8 mouse cellular contexts compared by ENCODE assay signal in the genomic region with DNA sequence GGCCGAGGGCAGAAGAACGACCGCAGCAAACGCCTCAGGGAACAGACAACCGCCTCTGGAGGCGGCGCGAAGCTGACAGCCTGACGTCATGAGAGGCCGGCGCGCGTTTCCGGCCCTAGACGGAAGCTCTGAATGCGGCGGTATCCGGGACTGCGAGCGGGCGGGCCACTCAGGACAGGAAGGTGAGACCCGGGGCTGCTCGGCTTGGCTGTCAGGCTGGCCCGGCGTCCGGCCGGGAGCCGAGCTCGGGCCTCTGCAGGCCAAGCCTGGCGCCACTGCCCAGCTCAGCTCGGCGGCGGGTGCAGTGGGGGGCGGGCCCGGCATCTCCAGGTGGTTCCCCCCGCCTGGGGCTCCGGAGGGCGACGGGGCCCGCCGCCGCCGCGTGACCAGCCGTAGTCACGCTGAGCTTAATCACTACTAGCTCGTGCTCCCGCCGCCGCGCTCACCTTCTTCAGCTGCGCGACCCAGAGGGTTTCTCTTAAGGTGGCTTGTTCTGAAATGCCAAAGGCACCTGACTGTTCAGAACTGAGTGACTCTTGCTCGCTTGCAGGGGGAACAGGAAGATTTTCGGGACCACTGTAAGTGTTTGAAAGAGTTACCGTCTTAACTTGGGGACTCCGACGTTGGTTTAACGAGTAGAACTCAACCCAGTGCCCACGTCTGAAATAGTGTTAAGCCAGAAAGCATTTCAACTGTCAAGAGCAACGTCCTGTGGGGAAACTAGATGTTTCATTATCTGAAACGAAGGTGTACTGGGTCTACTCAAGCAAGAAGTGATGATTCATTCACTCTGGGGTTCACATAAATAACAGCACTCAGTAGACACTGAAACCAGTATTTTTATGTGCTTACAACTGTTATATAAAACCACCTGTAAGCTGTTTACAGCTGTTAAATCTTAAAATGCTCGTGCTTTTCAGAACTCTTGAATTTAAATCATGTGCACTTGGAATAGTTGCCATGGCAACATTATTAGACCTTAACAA. TPM values are rescaled to one million over a fixed set of nuclear protein-coding genes. Genes with fewer than 3 reads are reported as not detected.
DNase-seq lines count a peak whose midpoint lies in the region; ATAC-seq and TF ChIP-seq lines count a peak whose summit lies in the region.

Gene Moap1, minus strand, starts transcription at position 73 of the 986 bp plus-strand sequence.
Gene Tmem251, plus strand, starts transcription at position 174 of the 986 bp plus-strand sequence.

- ATAC-seq in heart, embryonic 11.5 days (replicated peaks; ENCODE audit: insufficient number of reproducible peaks, low FRiP score, low TSS enrichment), result peak; percentile 94
- peak; percentile 98 for ATAC-seq in kidney, embryonic 16.5 days (ENCODE audit: low FRiP score, low TSS enrichment)
- ATAC-seq in liver, embryonic 12.5 days, result peak; percentile 98

- H3ac ChIP-seq in C2C12 (ENCODE audit: control insufficient read depth, insufficient read length, low read depth), result peak within 1 kb of the TSS; percentile 84

- peaks cover 24% of the 10 kb centered on the region for H3K36me3 ChIP-seq in C2C12 (ENCODE audit: control insufficient read depth, insufficient read depth)
- 0 out of 2 replicates have a peak, but pooled peaks cover 3% of the 10 kb centered on the region for H3K36me3 ChIP-seq in heart, embryonic 11.5 days (ENCODE audit: control insufficient read depth, insufficient read depth, low read length)
- H3K36me3 ChIP-seq in kidney, embryonic 16.5 days (ENCODE audit: insufficient read depth, low read length), result peaks cover 9% of the 10 kb centered on the region; the same call in 1 of the 2 replicates
- H3K36me3 ChIP-seq in liver, embryonic 12.5 days, result peaks cover 43% of the 10 kb centered on the region
- H3K36me3 ChIP-seq in splenic B cell, adult 2 months (ENCODE audit: control insufficient read depth, insufficient read depth, low read length, poor library complexity, severe bottlenecking), result no peaks in the 10 kb centered on the region

- H3K79me2 ChIP-seq in C2C12 (ENCODE audit: control insufficient read depth, insufficient read depth), result peaks cover 66% of the 10 kb centered on the region

- peak; percentile 96 for DNase-seq in brain, adult 2 months (ENCODE audit: low read depth, low spot score)
- peak; percentile 92 for DNase-seq in naive thymus-derived CD4-positive, alpha-beta T cell, adult 2 months (ENCODE audit: low read depth)
- peak; percentile 93 for DNase-seq in splenic B cell, adult 2 months (ENCODE audit: low read depth, low spot score)

- peak within 1 kb of the TSS; percentile 84 for H3K9ac ChIP-seq in heart, embryonic 11.5 days (ENCODE audit: low read depth, low read length)
- H3K9ac ChIP-seq in kidney, embryonic 16.5 days (replicated peaks; ENCODE audit: low read length), result peak within 1 kb of the TSS; percentile 80
- H3K9ac ChIP-seq in liver, embryonic 12.5 days, result peak within 1 kb of the TSS; percentile 95

- H3K27ac ChIP-seq in embryonic fibroblast, embryonic 13.5 days (ENCODE audit: insufficient read depth, low read length), result peak within 1 kb of the TSS; percentile 79
- H3K27ac ChIP-seq in heart, embryonic 11.5 days (ENCODE audit: low read depth, low read length), result peak within 1 kb of the TSS; percentile 90
- H3K27ac ChIP-seq in kidney, embryonic 16.5 days (ENCODE audit: low read length), result peak within 1 kb of the TSS; percentile 91
- peak within 1 kb of the TSS; percentile 97 for H3K27ac ChIP-seq in liver, embryonic 12.5 days

- peak; percentile 77; the same call in 1 of the 2 replicates for TF ChIP-seq POLR2A in embryonic fibroblast, embryonic 13.5 days (IDR thresholded peaks at IDR 0.05; ENCODE audit: low read depth, low read length)

- peak within 1 kb of the TSS; percentile 61 for H3K4me3 ChIP-seq in C2C12 (ENCODE audit: insufficient read depth, poor library complexity, severe bottlenecking)
- H3K4me3 ChIP-seq in embryonic fibroblast, embryonic 13.5 days (ENCODE audit: insufficient read depth, low read length), result peak within 1 kb of the TSS; percentile 97
- H3K4me3 ChIP-seq in heart, embryonic 11.5 days (ENCODE audit: low read depth, low read length), result peak within 1 kb of the TSS; percentile 76
- H3K4me3 ChIP-seq in kidney, embryonic 16.5 days (ENCODE audit: low read length), result peak within 1 kb of the TSS; percentile 86
- H3K4me3 ChIP-seq in liver, embryonic 12.5 days, result peak within 1 kb of the TSS; percentile 92

- TF ChIP-seq CTCF in C2C12 (IDR thresholded peaks at IDR 0.05; ENCODE audit: control insufficient read depth, insufficient read depth, insufficient read length), result no peak
- no peak for TF ChIP-seq CTCF in embryonic fibroblast, embryonic 13.5 days (IDR thresholded peaks at IDR 0.05; ENCODE audit: borderline replicate concordance, insufficient read depth, low read length)

- peaks cover 37% of the 10 kb centered on the region for H3K79me3 ChIP-seq in C2C12 (ENCODE audit: low read depth)

- under 1% methylated on average over 63 of the region's 63 CpGs for WGBS in heart, embryonic 11.5 days (ENCODE audit: insufficient replicate concordance)
- WGBS in kidney, embryonic 16.5 days, result under 1% methylated on average over 61 of the region's 63 CpGs
- 1% methylated on average over 63 of the region's 63 CpGs for WGBS in liver, embryonic 12.5 days (ENCODE audit: insufficient replicate concordance)

- H3K4me1 ChIP-seq in embryonic fibroblast, embryonic 13.5 days (ENCODE audit: control insufficient read depth, insufficient read depth, low read length), result peaks cover 5% of the 10 kb centered on the region; the same call in 1 of the 2 replicates
- H3K4me1 ChIP-seq in heart, embryonic 11.5 days (ENCODE audit: control insufficient read depth, insufficient read depth, low read length), result peaks cover 18% of the 10 kb centered on the region
- peaks cover 17% of the 10 kb centered on the region for H3K4me1 ChIP-seq in kidney, embryonic 16.5 days (ENCODE audit: insufficient read depth, low read length)
- H3K4me1 ChIP-seq in liver, embryonic 12.5 days, result peaks cover 38% of the 10 kb centered on the region

- H3K9me3 ChIP-seq in heart, embryonic 11.5 days (replicated peaks; ENCODE audit: control insufficient read depth, low read length), result no peaks in the 10 kb centered on the region
- no peaks in the 10 kb centered on the region for H3K9me3 ChIP-seq in kidney, embryonic 16.5 days (ENCODE audit: low read length)
- no peaks in the 10 kb centered on the region for H3K9me3 ChIP-seq in liver, embryonic 12.5 days (replicated peaks)

- H3K27me3 ChIP-seq in C2C12 (ENCODE audit: control insufficient read depth, insufficient read depth, insufficient read length), result no peaks in the 10 kb centered on the region
- H3K27me3 ChIP-seq in heart, embryonic 11.5 days (ENCODE audit: control insufficient read depth, insufficient read depth, low read length), result no peaks in the 10 kb centered on the region
- no peaks in the 10 kb centered on the region for H3K27me3 ChIP-seq in kidney, embryonic 16.5 days (ENCODE audit: insufficient read depth, low read length)
- no peaks in the 10 kb centered on the region for H3K27me3 ChIP-seq in liver, embryonic 12.5 days (replicated peaks)
- no peaks in the 10 kb centered on the region for H3K27me3 ChIP-seq in splenic B cell, adult 2 months (ENCODE audit: control insufficient read depth, insufficient read depth, low read length, poor library complexity, severe bottlenecking)

- H3K4me2 ChIP-seq in heart, embryonic 11.5 days, result peak within 1 kb of the TSS; percentile 89
- H3K4me2 ChIP-seq in kidney, embryonic 16.5 days (replicated peaks; ENCODE audit: low read depth, low read length), result peak within 1 kb of the TSS; percentile 67
- H3K4me2 ChIP-seq in liver, embryonic 12.5 days, result peak within 1 kb of the TSS; percentile 86

TF ChIP-seq in C2C12, 6 proteins besides CTCF, POLR2A, EP300 and RAD21:
- no peak for TF ChIP-seq MYOG (IDR thresholded peaks at IDR 0.05; ENCODE audit: control insufficient read depth, extremely low read depth, insufficient read length)
- no peak for TF ChIP-seq CEBPB (IDR thresholded peaks at IDR 0.05; ENCODE audit: low read depth)
- TF ChIP-seq USF1 (IDR thresholded peaks at IDR 0.05; ENCODE audit: low read depth), result no peak
- TF ChIP-seq MAX (IDR thresholded peaks at IDR 0.05), result no peak
- no peak for TF ChIP-seq FOSL1 (IDR thresholded peaks at IDR 0.05; ENCODE audit: insufficient read depth, low read length, poor library complexity, severe bottlenecking)
- no peak for TF ChIP-seq MYOD1 (IDR thresholded peaks at IDR 0.05; ENCODE audit: control insufficient read depth, insufficient read length, low read depth)

RNA-seq across cellular contexts. Expression of gene Moap1, which starts in this region (rescaled TPM):
- polyA plus RNA-seq in C2C12 (2012; fragmentation: generic; extraction: Trizol), result 4.7 TPM
- polyA plus RNA-seq in embryonic fibroblast, embryonic 13.5 days (2011; ENCODE audit: insufficient read length, low read depth, missing spikeins), result 2.7 and 3.3 TPM in 2 replicates
- 21.1 and 23.7 TPM in 2 replicates for polyA plus RNA-seq in heart, embryonic 11.5 days (2014; fragmentation: Nextera tagmentation; extraction: Ambion mirVana)
- polyA plus RNA-seq in kidney, embryonic 16.5 days (2015; fragmentation: Nextera tagmentation; extraction: Ambion mirVana), result 29.3 and 32.4 TPM in 2 replicates
- polyA plus RNA-seq in liver, embryonic 12.5 days (2016; fragmentation: Nextera tagmentation; extraction: Ambion mirVana), result 9.2 and 11.7 TPM in 2 replicates

RNA-seq across cellular contexts. Expression of gene Tmem251, which starts in this region (rescaled TPM):
- polyA plus RNA-seq in C2C12 (2012; fragmentation: generic; extraction: Trizol), result 4.5 TPM
- 4.8 and 5.0 TPM in 2 replicates for polyA plus RNA-seq in embryonic fibroblast, embryonic 13.5 days (2011; ENCODE audit: insufficient read length, low read depth, missing spikeins)
- 7.4 and 7.9 TPM in 2 replicates for polyA plus RNA-seq in heart, embryonic 11.5 days (2014; fragmentation: Nextera tagmentation; extraction: Ambion mirVana)
- 9.5 and 11.0 TPM in 2 replicates for polyA plus RNA-seq in kidney, embryonic 16.5 days (2015; fragmentation: Nextera tagmentation; extraction: Ambion mirVana)
- polyA plus RNA-seq in liver, embryonic 12.5 days (2016; fragmentation: Nextera tagmentation; extraction: Ambion mirVana), result 11.5 and 12.3 TPM in 2 replicates

Comparison
In these comparisons a context has a peak if more than half of its experiments do, and no peak if none do; other contexts are left out.
1. Peak in every context shown above with its lines: DNase-seq, ATAC-seq, H3K4me3 ChIP-seq and H3K27ac ChIP-seq.